Mouse (Mus musculus) gastrocnemius, adult 2 months (tissue): ENCODE results near the gene Lefty1. TPM values are rescaled to one million over a fixed set of nuclear protein-coding genes. Genes with fewer than 3 reads are reported as not detected.

ENCODE experiments used
- DNase-seq: peaks from one replicate; pipeline ENCODE4 v3.0.0; 2022
- H3K27ac ChIP-seq: fragments of 200-600 bp; 2 replicates; pipeline ENCODE4 v1.8.1; 2022; ENCODE audit warnings: mild to moderate bottlenecking
- H3K4me3 ChIP-seq: fragments of 200-600 bp; 2 replicates; pipeline ENCODE4 v1.8.1; 2022; ENCODE audit warnings: mild to moderate bottlenecking, moderate library complexity
- CTCF ChIP-seq: fragments of 200-600 bp; IDR thresholded peaks from 2 replicates; pipeline ENCODE4 v1.8.1; 2022; ENCODE audit warnings: antibody characterized with exemption, mild to moderate bottlenecking, moderate library complexity
- intact Hi-C: fragments of 180-260 bp; cut with DNase I; formaldehyde crosslinking; loops from one replicate; pipeline ENCODE4 v1.15.1; 2025
- total RNA-seq, 2 experiments: library from RNA; stranded (reverse); gene quantifications; 2 replicates each; pipeline ENCODE4 v1.2.3; 2021

Lefty1 gene
- total RNA-seq, 2 experiments from 2014 or later, result 0.22 to 0.33 TPM

- Histone ChIP-seq H3K27ac (peak overlapping the region; percentile 97), H3K4me3 (peak overlapping the region; percentile 42)
- DNase-seq, result peak; percentile 77
- TF ChIP-seq CTCF, result no peak
- intact Hi-C loops, result no loop called here
Observed at GRCm38 (mm10) chr1:180945001-180945980, 10.5 kb downstream of the Lefty1 start.

- intact Hi-C loops, result no loop called here
- TF ChIP-seq CTCF, result no peak
- no peak overlapping the region for H3K4me3 ChIP-seq
- no peak for DNase-seq
- H3K27ac ChIP-seq, result peak overlapping the region; percentile 97
Observed at GRCm38 (mm10) chr1:180946448-180946847, 11.6 kb downstream of the Lefty1 start.

- DNase-seq, result no peak
- intact Hi-C loops, result no loop called here
Observed at GRCm38 (mm10) chr1:180952085-180952746, 17.4 kb downstream of the Lefty1 start.

GRCm38 (mm10) chr1:180952808-180953207, 18.0 kb downstream of the Lefty1 start:
- no peak overlapping the region for H3K27ac ChIP-seq
- no peak for TF ChIP-seq CTCF
- intact Hi-C loops, result no loop called here
- no peak for DNase-seq
- no peak overlapping the region for H3K4me3 ChIP-seq

More at GRCm38 (mm10) chr1:180952085-180952746, 17.4 kb downstream of the Lefty1 start:
- H3K4me3 ChIP-seq, result no peak overlapping the region
- no peak overlapping the region for H3K27ac ChIP-seq
- no peak for TF ChIP-seq CTCF

- Histone ChIP-seq H3K27ac (no peak overlapping the region), H3K4me3 (no peak overlapping the region)
- intact Hi-C loops, result no loop called here
- no peak for DNase-seq
- TF ChIP-seq CTCF, result no peak
Observed at GRCm38 (mm10) chr1:180956401-180956800, 21.6 kb downstream of the Lefty1 start.

DNA sequence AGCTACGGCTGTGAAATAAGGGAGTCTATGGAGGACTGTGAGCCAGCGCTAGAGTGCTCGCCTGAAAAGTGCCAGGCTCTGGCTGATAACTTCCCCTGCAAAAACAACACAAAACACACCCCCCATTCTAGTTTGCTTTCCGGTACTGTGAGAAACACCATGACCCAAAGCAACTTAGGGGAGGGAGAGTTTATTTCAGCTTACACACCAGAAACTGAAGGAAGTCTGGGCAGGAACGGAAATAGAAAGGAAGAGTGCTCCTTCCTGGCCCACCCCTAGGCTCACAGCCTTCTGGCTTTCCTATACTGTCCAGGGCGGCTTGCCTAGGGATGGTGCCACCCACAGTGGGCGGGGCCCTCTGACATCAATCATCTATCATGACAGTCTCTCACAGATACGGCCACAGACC, 22.2 kb downstream of the Lefty1 start:
- intact Hi-C loops, result no loop called here
- no peak for TF ChIP-seq CTCF
- DNase-seq, result peak; percentile 58
- Histone ChIP-seq H3K4me3 (no peak overlapping the region), H3K27ac (no peak overlapping the region)

DNA sequence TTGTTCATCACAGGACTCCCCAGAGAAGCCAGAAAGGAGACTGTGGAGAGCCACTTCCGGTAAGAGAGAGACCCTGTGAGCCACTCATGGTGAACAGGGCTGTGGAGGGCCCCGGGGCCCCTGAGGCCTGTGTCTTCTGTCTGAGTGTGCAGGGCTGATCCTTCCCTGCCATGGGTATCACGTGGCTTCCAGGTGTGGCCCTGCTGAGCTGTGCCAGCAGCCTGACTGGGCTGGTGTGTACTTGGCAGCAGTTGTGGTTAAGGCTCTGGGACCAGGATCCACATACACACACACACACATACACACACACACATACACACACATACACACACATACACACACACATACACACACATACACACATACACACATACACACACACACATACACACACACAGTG, 23.2 kb downstream of the Lefty1 start:
- DNase-seq, result no peak
- intact Hi-C loops, result no loop called here
- Histone ChIP-seq H3K4me3 (no peak overlapping the region), H3K27ac (no peak overlapping the region)
- TF ChIP-seq CTCF, result no peak

GRCm38 (mm10) chr1:180958797-180959196, 24.0 kb downstream of the Lefty1 start:
- TF ChIP-seq CTCF, result no peak
- H3K4me3 ChIP-seq, result no peak overlapping the region
- no peak overlapping the region for H3K27ac ChIP-seq
- intact Hi-C loops, result no loop called here
- no peak for DNase-seq

DNA sequence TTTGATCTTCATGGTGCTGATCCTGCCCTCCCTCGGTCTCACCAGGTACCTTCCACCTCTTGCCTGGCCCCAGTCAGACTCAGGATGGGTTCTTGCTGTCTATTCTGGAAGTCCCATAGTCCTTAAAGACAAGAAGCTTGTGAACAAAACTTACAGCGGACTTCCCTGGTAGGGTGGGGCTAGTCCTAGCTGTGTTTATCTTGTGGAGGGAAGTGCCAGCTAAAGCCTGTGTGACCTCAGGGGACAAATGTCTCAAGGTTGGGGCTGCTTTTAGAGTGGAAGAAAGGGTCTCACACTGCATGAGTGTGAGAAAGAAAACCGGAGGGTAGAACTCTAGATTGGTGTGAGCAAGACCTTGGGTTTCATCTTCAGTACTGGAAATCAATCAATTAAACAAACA, 31.0 kb downstream of the Lefty1 start:
- intact Hi-C loops, result no loop called here
- no peak for DNase-seq

DNA sequence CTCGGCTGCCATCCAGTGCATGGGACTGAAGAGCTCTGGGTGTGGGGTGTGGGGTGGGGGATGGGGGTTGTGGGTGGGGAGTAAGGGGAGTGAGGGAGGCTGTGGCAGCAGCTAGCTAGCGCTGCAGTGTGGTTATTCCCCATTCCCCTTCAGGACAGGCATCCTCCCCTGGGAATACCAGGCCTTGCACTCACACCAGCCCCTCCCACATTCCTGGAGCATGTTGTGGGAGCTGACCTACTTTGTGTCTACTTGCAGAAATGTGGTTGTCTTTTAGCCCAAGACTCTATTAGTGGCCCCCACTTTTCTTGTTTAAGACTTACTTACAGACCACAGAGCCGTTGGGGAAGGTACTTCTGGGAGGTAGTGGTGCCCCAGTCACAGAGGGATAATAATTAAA, 31.7 kb downstream of the Lefty1 start:
- Histone ChIP-seq H3K4me3 (no peak overlapping the region), H3K27ac (peak overlapping the region; percentile 66)
- no peak for TF ChIP-seq CTCF
- intact Hi-C loops, result no loop called here
- DNase-seq, result peak; percentile 72

More for the DNA sequence above, 31.0 kb downstream of the Lefty1 start:
- H3K4me3 ChIP-seq, result no peak overlapping the region
- H3K27ac ChIP-seq, result peak overlapping the region; percentile 66
- no peak for TF ChIP-seq CTCF

- intact Hi-C loops, result no loop called here
Observed at GRCm38 (mm10) chr1:180967261-180967660, 32.4 kb downstream of the Lefty1 start.

DNA sequence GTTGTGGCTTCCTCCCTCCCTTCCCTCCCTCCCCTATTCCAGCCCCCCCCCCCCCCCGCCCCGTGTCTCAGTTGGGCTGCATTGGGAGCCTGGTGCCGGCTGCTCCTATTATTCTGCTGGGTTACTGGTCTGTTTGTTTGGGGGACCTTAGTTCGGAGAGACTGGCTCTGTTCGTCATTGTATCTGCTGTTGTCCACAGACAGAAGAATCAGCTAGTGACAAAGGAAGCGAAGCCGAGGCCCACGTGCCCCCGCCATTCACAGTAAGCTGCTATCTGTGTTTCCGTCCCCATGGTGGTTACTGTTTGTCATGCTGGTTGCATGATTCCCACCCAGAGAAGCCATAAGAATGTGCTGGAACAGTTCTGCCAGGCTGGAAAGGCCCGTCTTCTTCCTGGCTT, 38.1 kb downstream of the Lefty1 start:
- intact Hi-C loops, result no loop called here

More at GRCm38 (mm10) chr1:180967261-180967660, 32.4 kb downstream of the Lefty1 start:
- TF ChIP-seq CTCF, result no peak
- peak overlapping the region; percentile 66 for H3K27ac ChIP-seq
- no peak overlapping the region for H3K4me3 ChIP-seq
- no peak for DNase-seq

More for the DNA sequence above, 38.1 kb downstream of the Lefty1 start:
- TF ChIP-seq CTCF, result no peak
- no peak for DNase-seq
- Histone ChIP-seq H3K4me3 (no peak overlapping the region), H3K27ac (peak overlapping the region; percentile 35; the same call in 1 of the 2 replicates)
